Mouse (Mus musculus) heart, postnatal 14 days (tissue): ENCODE measurements around the gene Gimap8. TPM values are rescaled to one million over a fixed set of nuclear protein-coding genes. Genes with fewer than 3 reads are reported as not detected.
A peak's percentile ranks its signal among the peaks of the same experiment; 100 is the strongest.
"Not testable (repeated sequence)": the region's sequence is repeated elsewhere in the genome, so short reads cannot be mapped to it uniquely, and the experiment has no call there.

Experiments used
- DNase-seq, 2 experiments: peaks; one replicate each; pipeline ENCODE4 v3.0.0; 2021 to 2022
- intact Hi-C: fragments of 180-260 bp; cut with DNase I; formaldehyde crosslinking; loops from one replicate; pipeline ENCODE4 v1.15.1; 2025
- total RNA-seq, 2 experiments: library from RNA; stranded (reverse); gene quantifications; 2 replicates each; pipeline ENCODE4 v1.2.3; 2021

Gimap8 gene
- total RNA-seq, 2 experiments from 2014 or later, result 8.6 to 11.0 TPM

DNA sequence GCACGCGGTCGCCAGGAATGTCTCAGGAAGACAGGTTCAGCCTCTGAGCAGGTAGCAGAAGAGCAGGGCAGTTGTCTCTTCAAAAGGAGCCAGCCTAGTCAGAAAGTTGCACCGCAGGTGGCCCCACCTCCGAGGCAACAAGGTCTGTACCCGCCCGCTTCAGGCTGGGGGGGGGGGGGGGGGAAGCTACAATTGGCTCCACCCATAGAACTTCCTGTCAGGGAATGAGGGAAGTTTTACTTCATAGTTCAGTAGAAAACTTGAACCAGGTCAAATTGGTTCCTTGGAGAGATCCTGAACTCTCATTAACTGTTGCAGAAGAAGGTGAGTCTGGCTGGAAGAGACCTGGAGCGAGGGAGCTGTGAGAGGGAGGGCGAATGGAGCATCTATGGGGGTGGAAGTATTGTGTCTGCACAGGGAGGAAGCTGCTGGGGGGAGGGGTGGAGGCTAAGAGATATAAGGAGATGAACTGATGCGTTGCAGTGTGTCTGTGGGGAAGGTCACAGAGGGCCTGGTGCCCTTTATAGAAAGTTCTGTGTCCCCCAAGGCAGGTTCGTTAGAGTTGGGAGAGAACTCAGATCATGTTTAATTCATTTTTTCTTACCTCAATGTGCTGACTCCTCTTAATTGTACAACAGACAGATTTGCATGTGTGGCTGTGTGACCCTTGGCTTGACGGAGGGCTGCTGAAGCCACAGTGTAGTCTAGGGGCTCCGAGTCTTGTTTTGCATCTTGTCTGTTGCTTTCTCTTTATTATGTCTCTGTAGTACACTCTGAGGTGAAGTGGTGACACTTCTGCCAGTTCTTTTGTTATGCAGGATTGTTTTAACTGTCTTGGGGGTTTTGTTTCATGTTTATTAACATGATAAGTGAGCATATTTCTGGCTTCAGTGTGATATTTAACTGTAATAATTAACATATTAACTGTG, 29.2 kb downstream of the Gimap8 start, which contains the start of gene Gimap9:
TSS of gene Gimap9 (plus strand) at position 199 of the 929 bp plus-strand sequence.
- intact Hi-C loops, result loop anchor here (2.0 kb wide), 1 partner anchor 29 kb away; the partner anchor contains the start of gene Gimap8
- peak in 1 of 2 experiments; percentile 39 for DNase-seq

DNA sequence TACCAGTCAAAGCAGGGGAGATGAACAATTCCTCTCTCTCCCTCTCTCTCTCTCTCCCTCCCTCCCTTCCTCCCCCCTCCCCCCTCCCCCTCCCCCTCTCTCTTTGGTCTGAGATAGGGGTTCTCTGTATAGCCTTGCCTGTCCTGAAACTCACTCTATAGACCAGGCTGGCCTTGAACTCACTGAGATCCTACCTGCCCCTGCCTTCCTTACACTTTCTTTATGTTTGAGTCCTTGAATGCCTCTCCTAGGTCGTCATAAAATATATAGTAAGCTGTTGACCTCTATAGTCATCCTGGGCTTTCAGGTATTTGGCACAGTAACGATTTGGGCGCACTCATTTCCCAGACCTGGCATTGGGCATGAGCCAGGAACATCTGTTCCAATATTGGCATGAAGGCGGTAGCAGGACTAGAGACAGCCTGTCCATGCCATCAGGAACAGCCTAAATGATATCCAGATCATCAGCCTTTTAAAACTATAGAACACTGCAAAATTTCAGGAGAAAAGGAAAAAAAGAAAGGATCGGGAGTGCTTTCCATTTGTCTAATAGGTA, 29.9 kb downstream of the Gimap8 start:
- intact Hi-C loops, result no loop called here
- DNase-seq, result no peak

DNA sequence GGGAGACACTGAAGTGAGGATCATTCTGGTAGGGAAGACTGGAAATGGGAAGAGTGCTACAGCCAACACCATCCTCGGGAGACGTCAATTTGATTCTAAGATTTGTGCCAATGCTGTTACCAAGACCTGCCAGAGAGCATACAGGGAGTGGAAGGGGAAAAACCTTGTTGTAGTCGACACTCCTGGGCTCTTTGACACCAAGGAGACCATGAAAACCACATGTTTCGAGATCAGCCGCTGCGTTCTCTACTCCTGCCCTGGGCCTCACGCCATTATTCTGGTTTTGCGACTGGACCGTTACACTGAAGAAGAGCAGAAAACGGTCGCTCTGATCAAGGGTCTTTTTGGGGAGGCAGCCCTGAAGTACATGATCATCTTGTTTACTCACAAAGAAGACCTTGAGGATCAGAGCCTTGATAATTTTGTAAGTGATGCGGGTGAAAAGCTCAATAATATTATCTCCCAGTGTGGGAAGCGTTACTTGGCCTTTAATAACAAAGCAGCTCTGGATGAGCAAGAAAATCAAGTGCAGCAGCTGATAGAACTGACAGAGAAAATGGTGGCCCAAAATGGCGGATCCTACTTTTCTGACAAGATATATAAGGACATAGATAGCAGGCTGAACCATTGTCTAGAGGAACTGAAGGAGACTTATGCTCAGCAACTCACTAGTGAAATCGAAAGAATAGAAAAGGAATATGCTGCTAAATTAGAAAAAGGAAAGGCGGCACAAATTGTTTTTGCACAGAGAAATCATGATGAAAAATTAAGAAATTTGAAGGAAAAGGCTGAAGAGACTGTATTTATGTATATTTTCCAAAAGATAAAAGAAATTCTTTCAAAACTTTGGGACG, 30.7 kb downstream of the Gimap8 start:
- intact Hi-C loops, result no loop called here
- no peak for DNase-seq

- intact Hi-C loops, result no loop called here
- DNase-seq, result no peak
Measured at GRCm38 (mm10) chr6:48678391-48678790, 31.4 kb downstream of the Gimap8 start.

GRCm38 (mm10) chr6:48679701-48680100, 32.7 kb downstream of the Gimap8 start:
- no peak for DNase-seq
- intact Hi-C loops, result no loop called here

- DNase-seq, result no peak
- intact Hi-C loops, result no loop called here
Measured at GRCm38 (mm10) chr6:48680421-48680820, 33.4 kb downstream of the Gimap8 start.

DNA sequence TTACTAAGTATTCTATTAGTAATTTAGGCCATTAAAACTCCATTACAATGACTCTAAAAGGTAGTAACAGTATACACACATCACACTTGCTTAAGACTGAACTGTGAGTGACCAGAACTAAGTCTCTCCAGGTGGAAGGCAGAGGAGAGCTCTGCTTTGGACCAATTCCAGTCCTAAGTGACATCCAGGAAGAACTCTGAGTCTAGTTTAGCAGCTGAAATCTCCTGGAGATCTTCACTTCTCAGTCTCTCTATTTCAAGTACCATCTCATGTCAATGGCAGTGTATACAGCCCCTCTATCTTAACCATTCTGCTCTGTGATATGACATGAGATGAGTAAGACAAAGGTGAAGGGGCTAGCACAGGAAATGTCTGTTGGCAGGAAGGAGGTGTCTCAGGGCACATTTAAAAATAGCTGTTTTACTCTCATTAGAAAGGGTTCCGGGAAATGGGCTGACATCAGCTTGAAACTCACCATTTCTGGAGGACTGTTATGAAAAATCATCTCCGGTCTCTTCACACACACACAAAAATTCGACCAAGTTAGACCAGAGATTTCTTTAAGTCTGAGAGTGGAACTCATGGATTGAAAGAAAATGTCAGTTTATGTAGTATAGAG, 34.5 kb downstream of the Gimap8 start:
- DNase-seq, result no peak
- intact Hi-C loops, result no loop called here

- intact Hi-C loops, result no loop called here
- no peak for DNase-seq
Measured at GRCm38 (mm10) chr6:48682271-48682670, 35.2 kb downstream of the Gimap8 start.

DNA sequence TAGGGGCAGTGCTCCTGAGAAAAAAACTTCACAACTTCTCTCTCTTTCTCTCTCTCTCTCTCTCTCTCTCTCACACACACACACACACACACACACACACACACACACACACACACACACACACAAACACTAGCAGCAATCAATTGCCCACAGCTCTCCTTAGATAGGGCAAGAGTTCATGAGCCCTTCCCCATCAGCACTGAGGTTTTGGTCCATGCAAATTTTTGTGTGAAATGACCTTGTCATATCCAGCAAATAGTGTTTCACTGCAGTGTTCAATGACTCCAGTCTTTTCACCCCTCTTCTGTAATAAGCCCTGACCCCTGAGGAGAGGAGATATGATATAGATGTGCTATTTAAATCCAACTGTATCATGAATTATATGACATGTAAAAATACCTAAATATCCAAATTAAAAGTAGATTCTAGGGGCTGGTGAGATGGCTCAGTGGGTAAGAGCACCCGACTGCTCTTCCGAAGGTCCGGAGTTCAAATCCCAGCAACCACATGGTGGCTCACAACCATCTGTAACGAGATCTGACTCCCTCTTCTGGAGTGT, 36.3 kb downstream of the Gimap8 start:
- DNase-seq, intact Hi-C loops: not testable (repeated sequence)

GRCm38 (mm10) chr6:48684319-48684718, 37.3 kb downstream of the Gimap8 start, which contains the start of gene Gimap4:
Gimap4 (plus strand) TSS chr6:48684549.
- no peak for DNase-seq
- intact Hi-C loops, result loop anchor here (2.0 kb wide), 1 partner anchor 38 kb away; the partner anchor contains the start of gene Gimap8

- no peak for DNase-seq
- intact Hi-C loops, result loop anchor here (2.0 kb wide), 1 partner anchor 38 kb away; the partner anchor contains the start of gene Gimap8
Measured at GRCm38 (mm10) chr6:48684806-48685205, 37.8 kb downstream of the Gimap8 start.

DNA sequence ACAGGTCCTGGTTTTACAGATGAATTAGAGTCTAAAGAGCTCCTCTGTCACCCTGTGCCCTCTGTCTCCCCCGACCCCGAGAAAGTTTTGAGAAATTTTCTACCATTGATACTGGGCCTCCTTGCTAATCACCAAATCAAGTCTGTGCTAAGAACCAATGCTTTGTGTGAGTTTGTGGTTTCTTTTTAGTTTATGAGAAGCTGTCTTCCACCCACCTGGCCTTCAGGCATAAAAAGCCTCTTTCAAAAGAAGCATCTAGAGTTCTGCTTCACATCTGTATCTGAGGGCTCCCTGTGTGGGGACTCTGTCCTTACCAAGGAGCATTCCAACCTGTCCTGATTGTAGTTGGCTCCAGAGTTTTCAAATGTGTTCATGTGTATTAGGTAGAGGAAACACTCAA, 38.2 kb downstream of the Gimap8 start:
- intact Hi-C loops, result loop anchor here (2.0 kb wide), 1 partner anchor 38 kb away; the partner anchor contains the start of gene Gimap8

GRCm38 (mm10) chr6:48685694-48686665, 38.9 kb downstream of the Gimap8 start:
- intact Hi-C loops, result loop anchor here (2.0 kb wide), 2 partner anchors 15 to 39 kb away; partner anchors contain the start of gene Gimap8
- no peak for DNase-seq

More for the DNA sequence above, 38.2 kb downstream of the Gimap8 start:
- DNase-seq, result no peak

GRCm38 (mm10) chr6:48687077-48687476, 40.0 kb downstream of the Gimap8 start:
- no peak for DNase-seq
- intact Hi-C loops, result loop anchor here (2.0 kb wide), 1 partner anchor 14 kb away; no protein-coding TSS in a partner anchor

DNA sequence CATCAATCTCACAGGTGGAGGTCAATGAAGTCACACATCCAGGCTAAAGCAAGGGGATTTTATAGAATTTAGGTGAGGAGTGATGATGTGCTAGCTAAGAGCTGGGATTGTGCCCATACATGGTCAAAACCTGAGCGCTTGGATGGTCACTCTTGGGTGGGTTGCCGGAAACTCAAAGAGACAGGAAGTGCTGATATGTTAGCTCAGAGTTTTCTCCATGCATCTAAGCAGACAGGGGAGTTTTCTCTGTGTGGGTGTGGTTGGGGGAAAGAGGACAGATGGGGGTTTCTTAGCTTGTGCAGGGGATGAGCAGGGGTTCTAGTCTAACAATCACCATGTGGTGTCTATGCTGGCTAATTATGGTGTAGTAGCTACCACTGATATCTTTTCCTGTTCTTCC, 42.3 kb downstream of the Gimap8 start:
- intact Hi-C loops, result no loop called here
- DNase-seq, result no peak

DNA sequence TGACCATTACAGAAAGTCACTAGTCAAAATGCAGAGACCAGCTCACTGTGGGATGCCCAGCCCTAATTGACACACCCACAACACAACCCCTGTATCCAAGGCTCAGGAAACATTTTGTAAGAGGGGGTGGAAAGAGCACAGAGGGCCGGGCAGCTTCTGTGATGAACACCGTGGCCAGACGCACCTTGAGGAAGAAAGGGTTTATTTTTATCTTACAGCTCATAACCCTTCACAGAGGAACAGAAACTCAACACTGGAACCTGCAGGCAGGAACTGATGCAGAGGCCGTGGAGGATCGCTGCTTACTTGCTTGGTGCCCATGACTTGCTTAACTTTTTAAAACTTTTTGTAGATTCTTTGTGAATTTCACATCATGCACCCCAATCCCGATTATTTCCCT, 45.9 kb downstream of the Gimap8 start:
- intact Hi-C loops, result no loop called here
- DNase-seq, result no peak

DNA sequence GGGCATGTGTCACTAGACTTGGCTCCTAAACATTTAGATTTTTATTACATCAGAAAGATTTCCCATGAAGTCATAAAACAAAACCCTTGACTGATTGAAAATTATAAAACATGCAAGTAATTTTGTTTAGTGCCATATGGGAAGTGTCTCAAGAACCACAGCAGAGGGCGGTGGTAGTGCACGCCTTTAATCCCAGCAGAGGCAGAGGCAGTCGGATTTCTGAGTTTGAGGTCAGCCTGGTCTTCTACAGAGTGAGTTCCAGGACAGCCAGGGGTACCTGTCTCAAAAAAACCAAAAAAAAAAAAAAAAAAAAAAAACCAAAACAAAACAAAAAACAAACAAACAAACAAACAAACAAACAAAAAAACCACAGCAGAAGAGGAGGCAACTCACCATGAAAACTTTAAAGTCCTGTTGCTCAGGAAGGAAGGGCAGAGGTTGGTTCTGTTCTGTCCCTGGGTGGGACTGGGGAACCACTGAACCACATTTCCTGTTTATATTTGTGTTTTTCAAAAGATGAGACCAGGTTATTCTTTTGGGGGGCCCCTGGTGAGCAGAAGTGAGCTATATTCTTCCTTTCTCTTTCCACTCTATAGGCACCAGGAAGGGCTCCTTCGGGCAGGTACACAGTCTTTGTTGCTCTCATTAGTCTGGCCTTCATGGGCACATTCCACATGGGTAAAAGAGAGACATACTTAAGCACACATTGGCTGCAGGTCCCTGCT, 50.0 kb downstream of the Gimap8 start:
- no peak for DNase-seq
- intact Hi-C loops, result no loop called here

DNA sequence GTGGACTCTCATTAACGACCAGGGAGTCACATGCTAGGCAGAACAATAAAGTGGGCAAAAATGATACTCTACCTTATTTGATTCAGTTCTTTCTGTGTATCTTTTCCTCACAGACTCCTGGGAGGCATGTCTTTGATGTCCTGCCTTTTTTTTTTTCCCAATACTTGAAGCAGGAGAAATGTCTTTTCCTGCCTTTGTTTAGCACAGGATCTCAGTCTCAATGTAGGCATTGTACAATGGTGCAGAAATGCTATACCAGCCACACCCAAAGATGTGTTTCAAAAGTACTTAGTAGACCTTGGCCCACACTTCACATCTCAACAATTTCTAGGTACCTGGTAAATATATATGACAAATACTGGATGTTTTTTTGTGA, 50.5 kb downstream of the Gimap8 start:
- DNase-seq, result no peak
- intact Hi-C loops, result no loop called here
